Mouse (Mus musculus): ENCODE results near the gene Car7. TPM values are rescaled to one million over a fixed set of nuclear protein-coding genes. Genes with fewer than 3 reads are reported as not detected.

Gene Car7
- total RNA-seq, 2 experiments from 2014 or later: 2.5 to 2.8 TPM

Other genes with a start within 250 kb of the Car7 start
- gene Cmtm2a, start 241.5 kb upstream of the Car7 start, total RNA-seq (2021): not detected
- not detected for gene Gm45711, start 224.6 kb upstream of the Car7 start, total RNA-seq (2021)
- not detected for gene Cmtm1, start 224.5 kb upstream of the Car7 start, total RNA-seq (2021)
- not detected for gene Gm11020, start 213.1 kb upstream of the Car7 start, total RNA-seq (2021)
- gene Cmtm2b, start 212.5 kb upstream of the Car7 start, total RNA-seq (2021): not detected
- 10 to 100 TPM; 14.4 to 15.7 TPM for gene Cmtm3, start 195.3 kb upstream of the Car7 start, total RNA-seq (2021)
- gene Cmtm4, start 138.9 kb upstream of the Car7 start, total RNA-seq (2021): 10 to 100 TPM; 11.0 to 12.0 TPM
- gene Dync1li2, start 91.6 kb upstream of the Car7 start, total RNA-seq (2021): 100 to 1,000 TPM; 104 to 112 TPM
- gene Terb1, start 24.8 kb upstream of the Car7 start, total RNA-seq (2021): not detected
- 10 to 100 TPM; 27.2 to 31.8 TPM for gene Nae1, start 52 bp upstream of the Car7 start, total RNA-seq (2021)
- gene Pdp2, start 56.8 kb downstream of the Car7 start, total RNA-seq (2021): 10 to 100 TPM; 28.1 to 29.8 TPM
- 1 to 10 TPM; 3.1 TPM for gene Cdh16, start 89.7 kb downstream of the Car7 start, total RNA-seq (2021)
- gene Rrad, start 96.6 kb downstream of the Car7 start, total RNA-seq (2021): 100 to 1,000 TPM; 355 to 387 TPM
- 10 to 100 TPM; 61.2 to 67.6 TPM for gene Ciao2b, start 107.3 kb downstream of the Car7 start, total RNA-seq (2021)
- not detected for gene Ces2a, start 199.3 kb downstream of the Car7 start, total RNA-seq (2021)